Mouse (Mus musculus) T-cell, adult 2 months (primary cell): ENCODE results near the gene Arid3a.
A peak's percentile ranks its signal among the peaks of the same experiment; 100 is the strongest.

ENCODE experiments used
- DNase-seq: peaks from one replicate; pipeline ENCODE4 v3.0.0; 2022; ENCODE audit warnings: low spot score

Gene Arid3a

DNA sequence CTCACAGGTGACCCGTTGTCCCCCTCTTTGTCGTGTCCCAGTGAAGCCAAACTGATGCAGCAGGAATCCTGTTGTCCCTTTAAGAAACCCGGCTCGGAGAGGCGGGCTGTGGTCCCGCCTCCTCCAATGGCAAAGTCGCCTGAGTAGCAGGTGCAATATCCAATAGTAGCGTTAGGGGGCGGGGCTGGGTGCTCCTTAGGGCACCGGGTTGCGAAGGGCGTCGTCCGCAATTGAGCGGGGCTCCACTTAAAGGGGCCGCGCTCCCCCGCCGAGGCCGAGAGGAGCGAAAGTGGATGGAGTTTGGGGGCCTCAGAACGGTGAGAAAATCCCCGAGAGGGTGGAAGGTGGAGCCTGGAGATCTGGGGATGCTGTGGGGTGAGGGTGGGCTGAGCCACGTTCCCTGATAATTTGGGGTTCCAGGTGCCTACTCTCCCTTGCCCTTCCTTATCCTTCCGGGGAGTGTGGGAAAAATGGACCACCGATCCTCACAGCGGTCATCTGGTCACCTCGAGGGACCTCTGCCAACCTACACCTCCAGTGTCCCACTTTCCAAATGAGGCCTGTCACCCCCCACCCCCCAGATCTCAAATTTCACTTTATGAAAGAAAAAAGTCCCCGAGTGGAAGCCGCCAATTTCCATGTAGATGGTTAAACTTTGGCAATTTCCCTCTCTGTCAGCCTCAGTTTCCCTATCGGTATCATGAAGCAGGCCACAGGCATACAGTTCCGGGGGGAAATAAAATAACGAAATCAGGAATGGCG lies 69.6 kb downstream of the Arid3a start, which contains the start of gene Abca7:
Gene Abca7 (plus strand): TSS at position 223 of the 762 bp plus-strand sequence.
- DNase-seq, result peak; percentile 93

DNA sequence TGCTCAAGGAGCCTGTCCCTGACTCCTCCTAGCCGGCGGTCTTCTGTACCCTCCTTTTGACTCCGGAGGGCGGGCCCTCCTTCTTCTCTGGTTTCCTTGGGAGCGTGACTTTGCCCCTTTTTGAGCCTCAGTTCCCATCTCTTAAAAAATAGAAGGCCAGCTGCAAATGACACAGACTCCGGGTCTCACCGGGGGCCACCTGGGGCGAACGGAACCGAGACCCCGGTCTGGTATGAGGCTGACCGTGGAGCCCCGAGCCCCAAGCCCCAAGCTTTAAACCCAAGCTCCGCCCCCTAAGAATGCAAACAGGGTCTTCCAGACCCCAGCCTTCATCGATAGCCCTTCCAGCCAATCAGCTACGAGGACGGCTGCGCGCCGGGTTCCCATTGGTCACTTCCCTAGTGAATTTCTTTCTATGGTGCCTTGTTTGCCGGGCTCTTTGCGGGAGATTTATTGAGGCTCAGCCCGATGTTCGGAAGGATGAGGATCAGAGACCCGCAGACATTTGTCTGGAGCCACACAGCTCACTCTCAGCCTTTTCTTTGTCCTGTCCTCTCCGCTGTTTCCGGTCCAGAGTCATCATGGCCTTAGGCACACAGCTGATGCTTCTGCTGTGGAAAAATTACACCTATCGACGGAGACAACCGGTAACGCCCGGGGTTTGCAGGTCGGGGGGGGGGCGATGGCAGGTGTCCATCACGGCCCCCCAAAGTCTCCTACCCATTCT lies 70.4 kb downstream of the Arid3a start:
- no peak for DNase-seq

DNA sequence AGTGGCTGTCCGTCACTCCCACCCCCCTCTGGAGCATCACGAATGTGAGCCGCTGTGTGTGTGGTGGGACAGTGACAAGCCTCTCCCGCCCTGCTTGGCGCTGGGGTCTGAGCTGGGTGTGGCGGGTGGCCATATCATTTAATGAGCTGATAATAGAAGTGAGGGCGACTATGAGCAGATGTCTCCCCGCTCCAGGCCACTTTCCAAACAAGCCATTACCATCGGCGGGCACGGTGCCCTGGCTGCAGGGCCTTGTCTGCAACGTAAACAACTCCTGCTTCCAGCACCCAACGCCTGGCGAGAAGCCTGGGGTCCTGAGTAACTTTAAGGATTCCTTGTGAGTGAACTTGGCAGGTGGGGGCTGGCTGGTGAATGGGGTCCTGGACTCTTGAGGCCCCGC lies 71.0 kb downstream of the Arid3a start:
- DNase-seq, result no peak

DNA sequence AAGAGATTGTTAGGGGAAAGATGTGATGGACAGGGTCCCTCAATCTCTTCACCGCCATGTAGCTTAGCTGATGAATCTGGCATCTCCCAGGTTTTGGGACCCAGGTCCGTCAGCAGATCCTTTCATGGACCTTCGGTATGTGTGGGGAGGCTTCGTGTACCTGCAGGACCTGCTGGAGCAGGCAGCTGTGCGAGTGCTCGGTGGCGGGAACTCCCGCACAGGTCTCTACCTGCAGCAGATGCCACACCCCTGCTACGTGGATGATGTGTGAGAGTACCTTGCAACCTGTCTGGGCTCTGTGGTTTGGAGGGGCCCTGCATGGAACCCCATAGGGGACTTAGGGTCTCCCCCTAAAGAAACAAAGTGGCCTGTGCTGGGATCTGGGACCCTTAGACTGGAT lies 75.1 kb downstream of the Arid3a start:
- no peak for DNase-seq

DNA sequence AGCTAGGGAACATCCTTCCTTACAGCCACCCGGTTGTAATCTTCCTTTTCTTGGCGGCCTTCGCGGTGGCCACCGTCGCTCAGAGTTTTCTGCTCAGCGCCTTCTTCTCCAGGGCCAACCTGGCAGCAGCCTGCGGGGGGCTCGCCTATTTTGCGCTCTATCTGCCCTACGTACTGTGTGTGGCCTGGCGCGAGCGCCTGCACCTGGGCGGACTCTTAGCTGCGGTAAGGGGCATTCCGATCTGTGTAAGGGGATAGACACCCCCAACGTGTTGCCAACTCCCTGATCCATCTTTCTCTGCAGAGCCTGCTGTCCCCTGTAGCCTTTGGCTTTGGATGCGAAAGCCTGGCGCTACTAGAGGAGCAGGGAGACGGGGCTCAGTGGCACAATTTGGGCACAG lies 76.0 kb downstream of the Arid3a start:
- no peak for DNase-seq

DNA sequence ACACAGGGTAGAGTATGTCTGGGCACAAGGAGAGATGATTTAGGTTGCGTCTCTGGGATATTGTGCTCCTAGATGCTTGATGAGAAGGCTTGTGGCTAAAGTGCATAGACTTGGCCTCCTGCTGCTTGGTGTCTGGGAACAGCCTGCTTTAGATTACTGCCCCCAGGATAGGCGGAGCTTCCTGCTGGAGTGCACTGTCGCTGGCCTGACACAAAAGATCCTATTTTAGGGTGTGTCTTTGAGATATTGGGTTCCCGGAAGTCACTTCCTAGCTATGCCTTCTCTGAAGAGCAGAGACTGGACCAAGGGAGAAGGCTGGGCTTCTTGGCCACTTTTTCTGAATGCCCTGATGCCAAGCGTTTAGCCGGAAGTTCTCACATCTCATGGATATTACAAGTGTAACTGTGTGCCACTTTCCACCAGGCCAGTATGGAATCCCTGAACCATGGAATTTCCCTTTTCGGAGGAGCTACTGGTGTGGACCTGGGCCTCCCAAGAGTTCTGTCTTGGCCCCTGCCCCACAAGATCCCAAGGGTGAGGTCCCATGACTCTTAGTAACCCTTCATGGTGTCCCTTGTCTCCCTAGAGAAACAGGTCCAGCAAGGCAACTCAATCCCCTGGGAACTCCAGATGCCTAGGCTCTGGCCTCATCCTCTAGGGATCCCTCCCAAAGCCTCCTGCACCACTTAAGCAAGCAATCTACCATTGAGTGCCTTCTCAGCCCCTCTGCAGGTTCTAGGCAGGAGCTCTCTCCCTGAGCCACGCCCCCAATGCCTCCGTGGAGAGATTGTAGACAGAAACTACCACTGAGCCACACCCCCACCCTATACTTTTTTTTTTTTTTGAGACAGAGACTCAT lies 76.8 kb downstream of the Arid3a start:
- DNase-seq, result no peak

DNA sequence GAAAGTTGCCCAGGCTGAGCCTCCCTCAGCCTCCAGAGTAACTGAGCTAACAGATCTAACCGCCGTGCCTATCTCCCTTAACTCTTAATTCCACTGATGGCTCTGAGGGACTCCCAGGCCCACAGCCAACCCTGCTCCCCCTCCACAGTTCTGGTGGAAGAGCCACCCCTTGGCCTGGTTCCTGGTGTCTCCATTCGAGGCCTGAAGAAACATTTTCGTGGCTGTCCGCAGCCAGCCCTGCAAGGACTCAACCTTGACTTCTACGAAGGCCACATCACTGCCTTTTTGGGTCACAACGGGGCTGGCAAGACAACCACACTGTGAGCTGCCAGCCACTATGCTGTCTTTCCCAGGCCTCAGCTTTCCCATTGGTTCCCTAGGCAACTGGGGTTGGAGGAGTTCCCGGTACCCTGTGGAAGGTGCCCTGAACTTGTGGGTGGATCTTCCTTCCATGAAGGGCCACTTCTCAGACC lies 77.4 kb downstream of the Arid3a start:
- DNase-seq, result no peak
